Mouse (Mus musculus) C2C12 (cell line): Measurements from ENCODE around the gene Stat5b. TPM values are rescaled to one million over a fixed set of nuclear protein-coding genes. Genes with fewer than 3 reads are reported as not detected.
A peak's percentile ranks its signal among the peaks of the same experiment; 100 is the strongest.

Source experiments
- H3K27me3 ChIP-seq: one replicate; pipeline ENCODE4 v1.6.1; 2011; ENCODE audit not compliant: control insufficient read depth, insufficient read depth, insufficient read length
- H3K36me3 ChIP-seq: one replicate; pipeline ENCODE4 v1.6.1; 2011; ENCODE audit not compliant: control insufficient read depth, insufficient read depth
- H3K4me3 ChIP-seq: one replicate; pipeline ENCODE4 v1.5.1; 2011; ENCODE audit warnings: mild to moderate bottlenecking, control low read depth; ENCODE audit not compliant: poor library complexity, insufficient read depth, severe bottlenecking
- H3K79me2 ChIP-seq: one replicate; pipeline ENCODE4 v1.6.1; 2011; ENCODE audit not compliant: control insufficient read depth, insufficient read depth
- H3K79me3 ChIP-seq: one replicate; pipeline ENCODE4 v1.6.1; 2011; ENCODE audit warnings: low read depth, control low read depth
- H3ac ChIP-seq: one replicate; pipeline ENCODE3; 2011; ENCODE audit warnings: low read depth; ENCODE audit not compliant: control insufficient read depth, insufficient read length
- CEBPB ChIP-seq: IDR thresholded peaks from one replicate; pipeline ENCODE4 v1.6.1; 2011; ENCODE audit warnings: low read depth, mild to moderate bottlenecking, control low read depth, moderate library complexity
- CTCF ChIP-seq: IDR thresholded peaks from one replicate; pipeline ENCODE4 v1.5.1; 2011; ENCODE audit not compliant: control insufficient read depth, insufficient read depth, insufficient read length
- FOSL1 ChIP-seq: IDR thresholded peaks from one replicate; pipeline ENCODE4 v1.8.0; 2011; ENCODE audit warnings: mild to moderate bottlenecking, low read length; ENCODE audit not compliant: poor library complexity, insufficient read depth, severe bottlenecking
- MAX ChIP-seq: IDR thresholded peaks from one replicate; pipeline ENCODE4 v1.6.1; 2011; ENCODE audit warnings: mild to moderate bottlenecking, control low read depth
- MYOD1 ChIP-seq: IDR thresholded peaks from one replicate; pipeline ENCODE4 v1.6.1; 2011; ENCODE audit warnings: low read depth; ENCODE audit not compliant: control insufficient read depth, insufficient read length
- MYOG ChIP-seq: IDR thresholded peaks from one replicate; pipeline ENCODE4 v1.6.1; 2011; ENCODE audit not compliant: control insufficient read depth, insufficient read length; ENCODE audit errors: extremely low read depth
- USF1 ChIP-seq: IDR thresholded peaks from one replicate; pipeline ENCODE4 v1.6.1; 2011; ENCODE audit warnings: low read depth, mild to moderate bottlenecking, control low read depth, moderate library complexity
- polyA plus RNA-seq: library from polyadenylated mRNA; unstranded; fragments of >200 nt; fragmentation: generic; extraction: Trizol; gene quantifications from one replicate; pipeline ENCODE4 v1.2.1, GENCODE M21; 2012; ENCODE audit warnings: missing spikeins

Gene Stat5b
- polyA plus RNA-seq, 1 experiment: 2.4 TPM

DNA sequence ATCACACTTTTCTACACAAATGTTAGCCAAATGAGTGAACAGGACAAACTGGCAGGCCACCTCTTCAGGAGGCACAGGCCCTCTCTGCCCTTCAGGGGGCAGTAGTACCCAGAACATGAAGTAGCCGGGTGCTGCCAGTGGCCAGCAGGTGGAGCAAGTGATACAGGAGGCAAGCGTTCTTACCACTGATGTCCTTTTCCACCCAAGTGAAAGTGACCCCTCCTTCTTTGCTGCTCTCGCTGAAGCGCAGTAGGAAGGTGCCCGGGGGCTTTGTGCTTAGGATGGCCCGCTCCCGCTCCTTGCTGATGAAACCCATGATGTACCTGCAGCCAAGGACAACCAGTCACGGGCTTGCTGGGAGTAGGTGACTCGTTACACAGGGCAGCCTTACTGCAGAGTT is 43.0 kb upstream of the Stat5b start:
- TF ChIP-seq MYOG: no peak
- TF ChIP-seq CTCF: peak; percentile 99
- peaks cover 34% of the 10 kb centered on the region for H3K36me3 ChIP-seq
- no peaks in the 10 kb centered on the region for H3K79me3 ChIP-seq
- no peaks in the 10 kb centered on the region for H3K79me2 ChIP-seq
- no peak overlapping the region for H3ac ChIP-seq
- H3K27me3 ChIP-seq: no peaks in the 10 kb centered on the region
- no peak overlapping the region for H3K4me3 ChIP-seq

DNA sequence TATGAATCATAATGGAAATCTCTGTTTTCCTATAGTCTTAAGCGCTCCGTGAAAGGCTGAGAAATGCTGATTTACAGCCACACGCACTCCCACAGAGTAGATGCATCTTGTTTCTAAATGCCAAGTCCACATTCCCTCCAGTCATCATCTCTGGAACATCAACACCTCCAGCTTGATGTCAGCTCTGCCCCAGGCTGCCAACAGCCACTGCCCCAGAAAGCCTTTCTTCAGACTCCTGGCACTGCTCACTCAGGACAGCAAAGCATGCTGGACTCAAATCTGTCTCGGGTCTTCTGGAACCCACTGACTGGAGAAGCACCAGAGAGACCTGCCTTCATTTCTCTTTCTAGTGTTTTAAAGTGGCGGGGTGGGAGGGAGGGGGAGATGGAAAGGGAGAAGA is 41.9 kb upstream of the Stat5b start:
- Histone ChIP-seq H3K79me3 (no peaks in the 10 kb centered on the region), H3K4me3 (no peak overlapping the region), H3ac (no peak overlapping the region), H3K79me2 (no peaks in the 10 kb centered on the region), H3K27me3 (no peaks in the 10 kb centered on the region), H3K36me3 (peaks cover 37% of the 10 kb centered on the region)
- no peak for TF ChIP-seq FOSL1
- no peak for TF ChIP-seq MYOD1
- TF ChIP-seq MAX: no peak
- no peak for TF ChIP-seq MYOG
- TF ChIP-seq CEBPB: no peak

DNA sequence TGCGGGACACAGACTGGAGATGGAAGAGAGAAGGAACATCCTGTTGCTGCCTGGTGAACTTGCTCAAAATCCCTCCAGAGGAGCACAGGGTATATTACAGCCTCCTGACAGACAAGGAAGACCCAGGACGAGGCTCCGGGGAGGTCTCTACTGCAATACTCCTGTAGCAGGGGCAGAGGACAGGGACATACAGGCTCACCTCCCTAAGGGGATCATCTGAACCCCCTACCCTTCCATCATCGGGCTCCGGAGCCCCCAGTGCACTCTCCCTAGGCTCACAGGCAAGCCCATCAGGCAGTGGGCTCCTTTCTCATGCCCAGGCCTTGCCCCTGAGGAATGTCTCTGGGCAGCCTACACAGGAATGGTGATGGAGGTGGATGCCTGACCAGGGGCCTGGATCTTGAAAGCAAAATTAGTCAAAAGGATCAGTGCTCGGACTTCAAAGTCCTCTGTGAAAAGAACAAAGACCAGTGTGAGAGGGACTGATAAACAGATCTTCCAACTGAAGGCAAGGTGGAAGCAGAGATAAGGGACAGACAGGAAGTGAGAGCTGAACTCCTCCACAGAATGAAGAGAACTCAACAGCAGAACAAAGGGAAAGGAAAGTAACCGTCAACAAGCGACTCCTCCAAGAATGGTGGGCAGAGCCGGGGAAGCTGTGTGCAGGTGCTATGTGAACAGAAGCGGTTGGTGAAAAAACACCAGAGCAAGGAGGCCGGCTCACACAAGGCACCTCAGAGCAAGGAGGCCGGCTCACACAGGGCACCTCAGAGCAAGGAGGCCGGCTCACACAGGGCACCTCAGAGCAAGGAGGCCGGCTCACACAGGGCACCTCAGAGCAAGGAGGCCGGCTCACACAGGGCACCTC is 41.0 kb upstream of the Stat5b start:
- H3K27me3 ChIP-seq: no peaks in the 10 kb centered on the region
- peaks cover 41% of the 10 kb centered on the region for H3K36me3 ChIP-seq
- H3ac ChIP-seq: no peak overlapping the region

DNA sequence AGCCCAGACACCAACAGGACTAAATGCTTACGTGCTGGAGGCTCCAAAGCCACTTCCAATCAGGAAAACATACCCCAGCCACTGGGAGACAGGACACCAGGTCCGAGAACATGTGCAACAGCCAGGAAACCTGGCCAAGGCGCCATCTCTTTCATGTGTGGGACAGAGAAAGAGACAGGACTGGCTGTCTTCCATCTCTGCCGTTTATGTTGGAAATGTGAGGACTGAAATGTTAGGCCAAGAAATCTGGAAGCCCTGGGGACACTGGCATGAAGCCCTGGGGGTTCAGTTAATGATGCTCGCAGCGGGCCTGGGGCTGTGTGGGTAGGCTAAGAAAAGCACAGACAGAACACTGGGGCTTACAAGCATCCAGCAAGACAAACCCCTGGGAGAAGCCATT is 40.0 kb upstream of the Stat5b start:
- peaks cover 44% of the 10 kb centered on the region for H3K36me3 ChIP-seq
- H3K79me2 ChIP-seq: no peaks in the 10 kb centered on the region
- no peaks in the 10 kb centered on the region for H3K27me3 ChIP-seq
- no peak overlapping the region for H3ac ChIP-seq
- no peaks in the 10 kb centered on the region for H3K79me3 ChIP-seq
- H3K4me3 ChIP-seq: no peak overlapping the region
- no peak for TF ChIP-seq CEBPB

More for the DNA sequence above, 41.0 kb upstream of the Stat5b start:
- Histone ChIP-seq H3K79me3 (no peaks in the 10 kb centered on the region), H3K79me2 (no peaks in the 10 kb centered on the region), H3K4me3 (no peak overlapping the region)
- TF ChIP-seq MAX: no peak
- TF ChIP-seq MYOD1: no peak
- TF ChIP-seq USF1: no peak
- no peak for TF ChIP-seq MYOG
- no peak for TF ChIP-seq CTCF
- TF ChIP-seq CEBPB: no peak
- no peak for TF ChIP-seq FOSL1

DNA sequence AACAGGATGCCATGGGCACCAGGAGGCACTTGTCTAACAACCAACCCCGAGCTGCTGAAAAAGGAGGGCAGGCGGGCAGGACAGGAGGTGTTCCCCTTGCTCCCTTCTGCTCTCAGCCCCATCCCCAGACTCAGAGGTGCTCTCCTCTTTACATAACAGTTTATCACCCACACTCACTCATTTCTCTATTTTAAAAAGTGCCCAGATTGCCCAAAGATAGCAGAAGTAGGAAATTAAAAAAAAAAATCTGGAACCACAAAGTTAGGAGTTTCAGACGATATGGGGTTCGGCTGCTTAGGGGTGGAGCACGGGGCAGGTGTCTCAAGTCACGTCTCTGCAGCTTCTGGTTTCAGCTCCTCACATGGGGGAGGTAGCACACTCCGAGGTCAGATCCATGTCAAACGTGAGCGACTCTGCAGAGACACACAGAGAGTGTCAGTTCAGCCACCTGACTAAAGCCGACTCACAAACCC is 37.9 kb upstream of the Stat5b start:
- Histone ChIP-seq H3K36me3 (peaks cover 30% of the 10 kb centered on the region), H3K79me3 (no peaks in the 10 kb centered on the region), H3K79me2 (no peaks in the 10 kb centered on the region), H3K27me3 (no peaks in the 10 kb centered on the region), H3ac (no peak overlapping the region), H3K4me3 (no peak overlapping the region)
- TF ChIP-seq MAX: no peak
- TF ChIP-seq USF1: no peak
- TF ChIP-seq CEBPB: no peak
- no peak for TF ChIP-seq CTCF

GRCm38 (mm10) chr11:100887764-100888163 is 37.2 kb upstream of the Stat5b start:
- H3K79me2 ChIP-seq: no peaks in the 10 kb centered on the region
- no peak overlapping the region for H3K4me3 ChIP-seq
- H3K36me3 ChIP-seq: peaks cover 30% of the 10 kb centered on the region
- no peaks in the 10 kb centered on the region for H3K27me3 ChIP-seq
- no peak overlapping the region for H3ac ChIP-seq
- no peak for TF ChIP-seq CEBPB
- no peak for TF ChIP-seq MYOD1
- no peak for TF ChIP-seq FOSL1
- TF ChIP-seq MAX: no peak
- no peak for TF ChIP-seq USF1
- H3K79me3 ChIP-seq: no peaks in the 10 kb centered on the region
